Mouse (Mus musculus) stomach, postnatal 0 days (tissue): ENCODE results near the gene Slc9a1.
A peak's percentile ranks its signal among the peaks of the same experiment; 100 is the strongest.

Source experiments
- CTCF ChIP-seq: IDR thresholded peaks from 2 replicates; pipeline ENCODE4 v1.5.1; 2016; ENCODE audit warnings: antibody characterized with exemption, low read depth, mild to moderate bottlenecking, moderate library complexity
- EP300 ChIP-seq: optimal IDR thresholded peaks from 2 replicates; pipeline ENCODE3; 2016; ENCODE audit warnings: antibody characterized with exemption

- TF ChIP-seq CTCF (peak; percentile 87), EP300 (no peak)
Measured at GRCm38 (mm10) chr4:133423108-133423507, 53.6 kb downstream of the Slc9a1 start.
